Mouse (Mus musculus) midbrain, embryonic 13.5 days (tissue): ENCODE measurements at regions not wholly inside any gene's neighbourhood (a gene's known extent, or its start where the extent isn't known, plus 50 kb on each side); places are given as distances from the start of the nearest gene placed in this dataset.

Experiments
- ATAC-seq: fragments of 200-750 bp; cut with Nextera tagmentation; 2 replicates; pipeline ENCODE4 v1.8.0; 2017; ENCODE audit warnings: mild to moderate bottlenecking, moderate TSS enrichment, moderate library complexity
- H3K27ac ChIP-seq: fragments of 300-500 bp; sonication (generic); 2 replicates; pipeline ENCODE4 v1.5.1; 2015; ENCODE audit warnings: inconsistent platforms, mild to moderate bottlenecking, moderate library complexity
- H3K27me3 ChIP-seq: fragments of 300-500 bp; sonication (generic); 2 replicates; pipeline ENCODE4 v1.6.1; 2015; ENCODE audit warnings: mild to moderate bottlenecking, inconsistent platforms
- H3K36me3 ChIP-seq: fragments of 300-500 bp; sonication (generic); 2 replicates; pipeline ENCODE4 v1.6.1; 2015; ENCODE audit warnings: mild to moderate bottlenecking, inconsistent platforms
- H3K4me1 ChIP-seq: fragments of 300-500 bp; sonication (generic); replicated peaks from 2 replicates; pipeline ENCODE4 v1.6.1; 2015; ENCODE audit warnings: inconsistent platforms
- H3K4me2 ChIP-seq: fragments of 300-500 bp; sonication (generic); replicated peaks from 2 replicates; pipeline ENCODE4 v1.6.1; 2015; ENCODE audit warnings: moderate library complexity, mild to moderate bottlenecking, inconsistent platforms
- H3K4me3 ChIP-seq: fragments of 300-500 bp; sonication (generic); replicated peaks from 2 replicates; pipeline ENCODE4 v1.5.1; 2015; ENCODE audit warnings: mild to moderate bottlenecking, inconsistent platforms
- H3K9ac ChIP-seq: fragments of 300-500 bp; sonication (generic); replicated peaks from 2 replicates; pipeline ENCODE4 v1.6.1; 2015; ENCODE audit warnings: mild to moderate bottlenecking, inconsistent platforms
- H3K9me3 ChIP-seq: fragments of 300-500 bp; sonication (generic); 2 replicates; pipeline ENCODE4 v1.6.1; 2016; ENCODE audit warnings: mild to moderate bottlenecking, inconsistent platforms
- WGBS: fragments of 180-500 bp; shearing (Covaris S2); methylation state at CpG from one replicate; pipeline ENCODE4 v1.1.7; 2015; 5-methylcytosine and 5-hydroxymethylcytosine counted together

DNA sequence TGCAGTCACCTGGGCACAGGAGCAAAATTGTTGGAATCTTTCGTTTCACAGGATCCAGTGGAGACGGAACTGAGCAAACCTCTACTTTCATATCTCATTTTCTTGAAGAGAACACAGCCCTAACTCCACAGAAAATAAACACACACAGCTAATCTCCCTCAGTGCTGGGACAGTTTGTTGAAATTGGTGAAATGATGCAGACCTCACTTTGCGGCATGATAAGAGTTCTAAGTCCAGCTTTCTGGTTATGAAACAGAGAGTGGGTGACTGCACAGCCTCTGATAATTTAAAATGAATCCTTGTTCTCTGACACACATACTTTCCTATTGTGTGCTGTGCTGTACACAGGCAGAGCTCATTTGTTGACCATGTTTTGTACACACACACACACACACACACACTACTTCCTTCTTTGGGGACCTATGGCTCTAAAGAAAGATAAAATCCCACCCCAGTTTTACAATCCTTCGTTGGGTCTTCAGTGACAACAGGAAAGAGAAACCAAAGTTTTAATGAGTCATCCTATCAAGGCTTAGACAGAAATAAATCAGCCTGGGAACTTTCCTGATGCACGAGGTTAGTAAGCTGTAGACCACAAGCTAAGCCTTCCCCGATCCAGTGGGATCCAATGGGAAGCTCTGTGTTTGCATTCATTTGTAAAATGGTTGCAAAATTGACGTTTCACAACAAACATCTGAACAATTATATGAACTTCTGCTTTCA, 125.3 kb upstream of the Tbx20 start:
- H3K9ac ChIP-seq: no peak overlapping the region
- H3K4me1 ChIP-seq: no peaks in the 10 kb centered on the region
- ATAC-seq: no peak
- WGBS: 87% methylated on average over 7 of the region's 7 CpGs
- H3K27ac ChIP-seq: no peak overlapping the region
- H3K4me2 ChIP-seq: no peak overlapping the region
- no peak overlapping the region for H3K4me3 ChIP-seq
- H3K27me3 ChIP-seq: no peaks in the 10 kb centered on the region
- no peaks in the 10 kb centered on the region for H3K36me3 ChIP-seq
- no peaks in the 10 kb centered on the region for H3K9me3 ChIP-seq

DNA sequence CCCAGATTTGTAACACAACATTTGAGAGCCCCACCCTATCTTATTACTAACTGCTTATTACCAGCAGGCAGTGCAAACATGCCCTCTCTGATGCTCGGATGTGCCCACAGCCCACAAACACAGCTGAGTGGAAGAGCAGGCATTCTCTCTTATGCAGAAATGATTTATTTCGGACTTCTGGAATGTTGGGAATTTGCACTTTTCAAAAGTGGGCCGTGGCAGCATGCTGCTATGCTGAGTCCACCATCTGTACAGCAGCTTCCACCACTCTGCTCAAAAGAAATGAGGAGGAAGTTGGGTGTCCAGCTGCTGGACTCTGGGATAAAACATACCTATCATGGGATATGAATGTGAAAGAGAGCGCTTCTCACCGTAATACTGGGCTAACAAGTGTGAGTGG, 129.6 kb upstream of the Tbx20 start:
- no peak overlapping the region for H3K4me2 ChIP-seq
- H3K9ac ChIP-seq: no peak overlapping the region
- no peaks in the 10 kb centered on the region for H3K36me3 ChIP-seq
- peaks cover 5% of the 10 kb centered on the region for H3K4me1 ChIP-seq
- H3K27me3 ChIP-seq: no peaks in the 10 kb centered on the region
- no peak for ATAC-seq
- H3K4me3 ChIP-seq: no peak overlapping the region
- H3K9me3 ChIP-seq: no peaks in the 10 kb centered on the region
- 80% methylated on average over 5 of the region's 5 CpGs for WGBS
- H3K27ac ChIP-seq: no peak overlapping the region

GRCm38 (mm10) chr9:24909086-24909979, 135.2 kb upstream of the Tbx20 start:
- Histone ChIP-seq H3K27me3 (0 out of 2 replicates have a peak, but pooled peaks cover 3% of the 10 kb centered on the region), H3K4me1 (peaks cover 26% of the 10 kb centered on the region), H3K9ac (no peak overlapping the region), H3K27ac (peak overlapping the region; percentile 27), H3K36me3 (no peaks in the 10 kb centered on the region), H3K4me3 (no peak overlapping the region), H3K9me3 (no peaks in the 10 kb centered on the region), H3K4me2 (peak overlapping the region; percentile 13)
- 28% methylated on average over 8 of the region's 8 CpGs for WGBS
- ATAC-seq: peak; percentile 79

DNA sequence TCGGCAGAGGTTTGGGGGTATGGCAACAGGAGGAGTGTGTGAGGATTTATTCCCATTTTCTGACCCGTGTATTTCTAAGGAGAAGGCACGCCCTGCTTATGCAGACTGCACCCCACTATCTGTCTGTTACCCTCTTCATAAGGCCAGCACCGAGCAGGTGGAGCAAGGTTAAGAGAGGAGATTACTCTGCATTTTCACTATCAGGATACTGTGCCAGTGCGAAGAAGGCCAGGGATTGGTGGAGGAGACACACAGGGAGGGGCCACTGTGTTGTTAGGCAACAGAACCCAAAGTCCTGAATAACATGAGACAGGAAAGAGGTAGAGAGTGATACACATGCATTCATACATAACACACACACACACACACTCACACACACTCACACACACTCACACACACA, 136.6 kb upstream of the Tbx20 start:
- peaks cover 26% of the 10 kb centered on the region for H3K4me1 ChIP-seq
- H3K4me2 ChIP-seq: no peak overlapping the region
- H3K36me3 ChIP-seq: no peaks in the 10 kb centered on the region
- no peak overlapping the region for H3K27ac ChIP-seq
- no peak overlapping the region for H3K9ac ChIP-seq
- WGBS: 56% methylated on average over 5 of the region's 5 CpGs
- 0 out of 2 replicates have a peak, but pooled peaks cover 3% of the 10 kb centered on the region for H3K27me3 ChIP-seq
- no peak overlapping the region for H3K4me3 ChIP-seq
- H3K9me3 ChIP-seq: no peaks in the 10 kb centered on the region
- ATAC-seq: peak; percentile 29; the same call in 1 of the 2 replicates

DNA sequence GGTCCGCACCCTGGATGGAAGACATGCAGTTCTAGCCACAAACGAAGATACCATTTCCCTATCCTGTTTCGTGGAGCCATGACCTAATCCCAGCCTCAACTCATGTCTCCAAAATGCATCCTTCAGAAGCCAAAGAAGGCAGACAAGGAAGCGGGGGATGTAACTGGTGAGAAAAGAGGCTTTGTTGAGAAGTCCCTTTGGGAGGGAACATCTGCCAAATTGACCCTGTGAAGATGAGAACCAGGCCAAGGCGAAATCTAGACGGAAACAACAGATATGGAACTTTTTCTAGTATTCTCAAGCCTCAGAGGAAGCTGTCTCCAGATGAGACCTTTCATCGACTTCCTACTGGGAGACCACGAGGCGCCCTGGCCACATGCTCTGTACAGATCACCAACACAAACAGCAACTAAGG, 145.9 kb upstream of the Tbx20 start:
- Histone ChIP-seq H3K27me3 (no peaks in the 10 kb centered on the region), H3K4me1 (peaks cover 7% of the 10 kb centered on the region), H3K9ac (no peak overlapping the region), H3K4me2 (no peak overlapping the region), H3K36me3 (no peaks in the 10 kb centered on the region), H3K4me3 (no peak overlapping the region), H3K9me3 (no peaks in the 10 kb centered on the region), H3K27ac (no peak overlapping the region)
- ATAC-seq: no peak
- 88% methylated on average over 9 of the region's 9 CpGs for WGBS

- H3K27me3 ChIP-seq: no peaks in the 10 kb centered on the region
- H3K4me3 ChIP-seq: no peak overlapping the region
- H3K27ac ChIP-seq: no peak overlapping the region
- no peak overlapping the region for H3K4me2 ChIP-seq
- ATAC-seq: 0 out of 2 replicates have a peak, but pooled peaks have one; percentile 43
- H3K4me1 ChIP-seq: peaks cover 7% of the 10 kb centered on the region
- no peaks in the 10 kb centered on the region for H3K9me3 ChIP-seq
- 26% methylated on average over 4 of the region's 4 CpGs for WGBS
- no peak overlapping the region for H3K9ac ChIP-seq
- H3K36me3 ChIP-seq: no peaks in the 10 kb centered on the region
These were observed 148.2 kb upstream of the Tbx20 start for GRCm38 (mm10) chr9:24922051-24922860.

DNA sequence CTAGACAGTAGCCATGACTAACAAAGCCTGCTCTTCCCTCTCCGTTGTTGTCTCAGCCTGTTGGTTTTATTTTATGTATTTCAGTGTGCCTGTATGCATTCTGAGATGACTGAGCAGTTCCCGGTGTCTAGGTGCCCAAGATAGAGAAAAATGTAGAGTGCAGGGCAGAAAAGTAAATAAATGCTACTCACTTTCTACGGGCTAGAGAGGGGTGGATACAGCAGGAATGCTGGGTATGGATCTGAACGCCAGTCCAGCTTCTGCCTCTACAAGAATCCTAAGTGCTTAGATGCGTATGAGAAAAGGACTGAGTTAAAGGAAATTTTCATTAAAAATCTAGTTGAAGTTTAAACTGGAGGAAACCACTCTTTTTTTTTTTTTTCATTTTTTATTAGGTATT, 149.4 kb upstream of the Tbx20 start:
- Histone ChIP-seq H3K27ac (no peak overlapping the region), H3K27me3 (no peaks in the 10 kb centered on the region), H3K9me3 (no peaks in the 10 kb centered on the region), H3K36me3 (no peaks in the 10 kb centered on the region), H3K4me2 (no peak overlapping the region), H3K4me1 (peaks cover 7% of the 10 kb centered on the region), H3K4me3 (no peak overlapping the region), H3K9ac (no peak overlapping the region)
- ATAC-seq: no peak
- 88% methylated on average over 5 of the region's 5 CpGs for WGBS

GRCm38 (mm10) chr9:24937731-24938130, 151.5 kb upstream of the Gm10181 start:
- whole genome bisulfite sequencing: 61% methylated on average over 3 of the region's 3 CpGs

GRCm38 (mm10) chr9:24942943-24943342, 146.3 kb upstream of the Gm10181 start:
- Histone ChIP-seq H3K4me2 (no peak overlapping the region), H3K4me3 (no peak overlapping the region), H3K9ac (no peak overlapping the region), H3K27me3 (no peaks in the 10 kb centered on the region), H3K36me3 (no peaks in the 10 kb centered on the region), H3K27ac (no peak overlapping the region), H3K4me1 (no peaks in the 10 kb centered on the region), H3K9me3 (no peaks in the 10 kb centered on the region)
- no peak for ATAC-seq
- WGBS: 84% methylated on average over 5 of the region's 5 CpGs

More at GRCm38 (mm10) chr9:24937731-24938130, 151.5 kb upstream of the Gm10181 start:
- no peak overlapping the region for H3K27ac ChIP-seq
- H3K9ac ChIP-seq: no peak overlapping the region
- H3K27me3 ChIP-seq: no peaks in the 10 kb centered on the region
- no peaks in the 10 kb centered on the region for H3K9me3 ChIP-seq
- H3K36me3 ChIP-seq: no peaks in the 10 kb centered on the region
- no peak overlapping the region for H3K4me2 ChIP-seq
- no peak for ATAC-seq
- H3K4me3 ChIP-seq: no peak overlapping the region
- no peaks in the 10 kb centered on the region for H3K4me1 ChIP-seq

GRCm38 (mm10) chr9:24943830-24944229, 145.4 kb upstream of the Gm10181 start:
- Histone ChIP-seq H3K4me2 (no peak overlapping the region), H3K36me3 (no peaks in the 10 kb centered on the region), H3K9ac (no peak overlapping the region), H3K4me3 (no peak overlapping the region), H3K9me3 (no peaks in the 10 kb centered on the region), H3K27me3 (no peaks in the 10 kb centered on the region), H3K27ac (no peak overlapping the region), H3K4me1 (no peaks in the 10 kb centered on the region)
- 0 out of 2 replicates have a peak, but pooled peaks have one; percentile 17 for ATAC-seq
- 12% methylated on average over 6 of the region's 6 CpGs for WGBS

GRCm38 (mm10) chr9:24952516-24952915, 136.7 kb upstream of the Gm10181 start:
- Histone ChIP-seq H3K27me3 (no peaks in the 10 kb centered on the region), H3K4me2 (no peak overlapping the region), H3K4me3 (no peak overlapping the region), H3K4me1 (no peaks in the 10 kb centered on the region), H3K9ac (no peak overlapping the region), H3K9me3 (no peaks in the 10 kb centered on the region), H3K36me3 (no peaks in the 10 kb centered on the region), H3K27ac (no peak overlapping the region)
- whole genome bisulfite sequencing: 40% methylated on average over 23 of the region's 23 CpGs
- no peak for ATAC-seq
